Mouse (Mus musculus) kidney, adult 11 months (tissue): Measurements from ENCODE around the gene Myoc.
A peak's percentile ranks its signal among the peaks of the same experiment; 100 is the strongest.

Experiments
- DNase-seq: peaks from one replicate; pipeline ENCODE4 v3.0.0; 2022

Gene Myoc

DNA sequence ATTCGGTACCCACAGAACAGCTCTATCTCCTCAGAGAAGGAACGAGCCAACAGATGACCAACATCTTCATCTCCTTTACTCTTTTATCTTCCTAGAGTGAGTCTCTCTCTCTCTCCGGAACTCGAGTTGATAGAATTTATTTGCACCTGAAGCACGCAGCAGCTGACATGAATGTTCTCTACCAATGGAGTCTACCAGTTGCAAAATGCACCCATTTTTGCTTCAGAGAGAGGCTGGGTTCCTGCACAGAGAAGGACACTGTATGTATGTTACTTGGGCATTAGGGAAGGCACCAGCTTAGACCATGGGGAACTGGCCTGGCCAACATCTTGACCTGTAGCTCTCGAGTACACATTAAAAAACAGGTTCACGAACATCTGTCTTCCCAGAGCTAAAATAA is 19.2 kb downstream of the Myoc start, which contains the start of gene Myocos:
Gene Myocos, minus strand, starts transcription at position 101 of the 400 bp plus-strand sequence.
- DNase-seq = no peak

DNA sequence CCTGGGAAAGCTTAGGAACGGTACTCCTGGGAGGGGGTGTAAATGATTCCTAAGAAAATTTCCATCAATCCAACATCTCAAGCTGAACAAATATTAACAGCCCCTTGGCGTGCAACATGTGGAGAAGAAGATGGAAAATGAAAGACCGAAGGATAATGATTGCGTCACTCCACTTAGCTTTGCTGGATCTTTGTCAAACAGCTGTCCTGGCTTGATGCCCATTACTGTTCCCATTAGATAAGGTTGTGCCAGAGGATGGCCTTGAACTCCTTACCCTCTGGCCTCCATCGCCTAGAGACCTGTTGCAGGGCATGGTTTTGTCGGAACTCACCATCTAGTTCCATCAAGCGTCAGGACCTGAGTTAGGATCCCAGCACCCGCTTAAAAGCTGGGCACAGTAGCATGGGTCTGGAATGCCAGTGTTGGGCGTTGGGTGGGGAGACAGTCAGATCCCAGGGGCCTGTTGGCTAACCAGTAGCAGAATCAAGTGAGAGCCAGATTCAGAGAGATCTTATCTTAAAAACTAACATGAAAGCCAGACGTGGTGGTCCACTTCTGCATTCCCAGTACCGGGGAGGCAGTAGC is 21.4 kb downstream of the Myoc start:
- no peak for DNase-seq

DNA sequence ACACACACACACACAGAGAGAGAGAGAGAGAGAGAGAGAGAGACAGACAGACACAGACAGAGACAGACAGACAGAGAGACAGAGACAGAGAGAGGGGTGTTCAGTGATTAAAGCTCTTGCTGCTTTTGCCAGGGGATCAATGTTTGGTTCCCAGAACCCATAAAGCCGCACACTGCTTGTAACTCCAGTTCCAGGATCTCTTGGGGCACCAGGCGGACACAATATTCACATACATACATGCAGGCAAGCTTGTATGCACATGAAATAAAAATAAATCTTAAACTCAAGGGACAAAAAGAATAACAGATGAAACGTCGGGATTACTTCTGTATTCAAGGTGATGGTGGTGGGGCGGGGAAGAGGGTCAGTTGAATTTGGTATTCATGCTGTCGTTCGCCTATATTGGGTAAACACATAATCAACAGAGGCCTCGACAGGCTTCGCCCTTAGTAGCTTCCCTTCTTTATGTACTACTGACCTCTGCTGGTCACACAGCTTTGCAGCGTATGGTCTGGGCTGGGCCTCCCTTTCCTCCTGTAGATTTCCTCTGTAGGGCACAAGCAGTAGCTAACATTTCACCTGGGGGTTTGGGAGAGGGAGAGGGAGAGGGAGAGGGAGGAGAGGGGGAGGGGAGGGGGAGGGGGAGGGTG is 26.0 kb downstream of the Myoc start:
- DNase-seq = peak; percentile 55

DNA sequence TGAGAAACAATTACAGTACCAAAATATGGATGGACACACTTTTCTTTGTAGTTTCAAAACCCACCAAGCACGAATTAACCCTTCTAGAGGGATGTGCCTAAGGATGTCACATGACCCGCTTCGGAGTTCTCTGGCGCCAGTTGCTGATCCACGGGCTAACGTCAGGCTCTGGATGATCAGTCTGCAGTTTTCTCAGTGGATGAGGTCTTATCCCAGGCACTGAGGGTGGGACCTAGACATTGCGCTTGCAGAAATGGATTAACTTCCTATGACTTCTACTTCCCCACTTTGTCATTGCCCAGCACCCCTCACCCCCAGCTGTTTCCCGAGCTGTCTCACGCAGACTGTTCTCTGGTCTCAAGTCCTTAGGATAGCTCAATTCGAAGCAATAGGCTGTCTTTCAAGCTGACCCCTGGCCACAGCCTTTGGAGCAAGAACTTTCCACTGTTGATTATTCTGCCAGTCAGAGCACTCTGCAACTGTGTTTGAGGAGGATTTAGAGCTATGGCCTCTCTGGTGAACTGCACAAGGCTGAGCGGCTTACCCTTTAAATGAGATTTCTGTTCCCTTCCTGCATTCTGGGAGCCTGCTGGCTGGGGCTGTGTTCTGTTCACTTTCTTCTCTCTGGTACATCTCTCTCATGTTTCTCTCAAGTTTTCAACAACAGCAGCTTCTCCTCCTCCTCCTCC is 26.7 kb downstream of the Myoc start:
- DNase-seq = no peak

DNA sequence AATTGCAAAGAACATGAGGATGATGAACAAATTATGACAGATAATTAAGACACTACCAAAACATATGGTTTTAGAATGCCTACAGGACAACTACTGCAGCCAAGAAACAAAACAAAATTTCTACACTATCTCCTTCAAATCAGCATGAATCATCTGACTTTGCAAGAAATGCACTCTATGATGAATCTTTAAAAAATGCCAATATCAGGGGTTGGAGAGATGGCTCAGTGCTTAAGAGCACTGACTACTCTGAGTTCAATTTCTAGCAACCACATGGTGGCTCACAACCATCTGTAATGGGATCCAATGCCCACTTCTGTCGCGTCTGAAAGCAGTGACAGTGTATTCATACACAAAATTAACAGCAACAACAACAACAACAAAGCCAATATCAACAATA is 54.8 kb downstream of the Myoc start:
- DNase-seq = no peak

DNA sequence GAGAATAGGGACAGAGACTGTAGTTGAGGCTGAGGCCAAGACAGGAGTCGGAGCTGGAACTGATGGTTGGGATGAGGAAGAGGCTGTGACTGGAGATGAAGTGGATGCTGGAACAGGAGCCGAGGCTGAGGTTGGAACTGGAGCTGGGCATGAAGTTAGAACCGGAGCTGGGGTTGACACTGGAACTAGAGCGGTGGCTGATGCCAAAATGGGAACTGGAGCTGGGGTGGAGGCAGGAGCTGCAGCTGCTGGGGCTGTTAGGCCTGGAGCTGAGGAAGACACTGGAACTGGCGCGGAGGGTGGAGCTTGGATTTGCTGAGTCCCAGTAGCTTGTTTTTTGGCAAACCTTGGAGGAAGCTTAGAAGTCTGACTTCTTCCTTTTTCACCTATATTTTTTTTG is 58.9 kb downstream of the Myoc start:
- DNase-seq = no peak
